Mouse (Mus musculus) hindbrain, embryonic 11.5 days (tissue): ENCODE measurements around the gene Prr36. TPM values are rescaled to one million over a fixed set of nuclear protein-coding genes. Genes with fewer than 3 reads are reported as not detected.
A peak's percentile ranks its signal among the peaks of the same experiment; 100 is the strongest.

ENCODE experiments used
- ATAC-seq: fragments of 200-750 bp; cut with Nextera tagmentation; 2 replicates; pipeline ENCODE4 v1.8.0; 2017; ENCODE audit warnings: mild to moderate bottlenecking, moderate TSS enrichment, moderate library complexity; ENCODE audit not compliant: low FRiP score
- DNase-seq: peaks from one replicate; pipeline ENCODE4 v3.0.0-alpha.2; 2015; ENCODE audit warnings: low spot score
- H3K27ac ChIP-seq: fragments of 300-500 bp; sonication (generic); 2 replicates; pipeline ENCODE4 v1.5.1; 2014; ENCODE audit warnings: mild to moderate bottlenecking, low read depth, low read length
- H3K27me3 ChIP-seq: fragments of 300-500 bp; sonication (generic); 2 replicates; pipeline ENCODE4 v1.6.1; 2014; ENCODE audit warnings: mild to moderate bottlenecking, low read length, moderate library complexity, mixed read lengths; ENCODE audit not compliant: control insufficient read depth, insufficient read depth
- H3K36me3 ChIP-seq: fragments of 300-500 bp; sonication (generic); 2 replicates; pipeline ENCODE4 v1.6.1; 2014; ENCODE audit warnings: mild to moderate bottlenecking, low read length, moderate library complexity, mixed read lengths; ENCODE audit not compliant: control insufficient read depth, insufficient read depth
- H3K4me1 ChIP-seq: fragments of 300-500 bp; sonication (generic); replicated peaks from 2 replicates; pipeline ENCODE4 v1.6.1; 2014; ENCODE audit warnings: low read length, mixed read lengths; ENCODE audit not compliant: control insufficient read depth, insufficient read depth
- H3K4me2 ChIP-seq: fragments of 300-500 bp; sonication (generic); replicated peaks from 2 replicates; pipeline ENCODE4 v1.6.1; 2014; ENCODE audit warnings: mild to moderate bottlenecking, low read depth, low read length
- H3K4me3 ChIP-seq: fragments of 300-500 bp; sonication (generic); 2 replicates; pipeline ENCODE4 v1.5.1; 2014; ENCODE audit warnings: low read depth, low read length
- H3K9ac ChIP-seq: fragments of 300-500 bp; sonication (generic); 2 replicates; pipeline ENCODE4 v1.6.1; 2014; ENCODE audit warnings: low read depth, low read length
- H3K9me3 ChIP-seq: fragments of 300-500 bp; sonication (generic); 2 replicates; pipeline ENCODE4 v1.6.1; 2016; ENCODE audit warnings: low read length; ENCODE audit not compliant: control insufficient read depth
- WGBS: fragments of 180-500 bp; shearing (Covaris S2); extraction: QIAGEN DNeasy Blood & Tissue Kit; methylation state at CpG from one replicate; pipeline ENCODE4 v1.1.7; 2014; 5-methylcytosine and 5-hydroxymethylcytosine counted together
- polyA plus RNA-seq: library from polyadenylated mRNA; unstranded; fragments of >200 nt; fragmentation: Nextera tagmentation; extraction: Ambion mirVana; gene quantifications from 2 replicates; pipeline ENCODE4 v1.2.1, GENCODE M21; 2014

Gene Prr36
- polyA plus RNA-seq, 1 experiment from 2014 or later, result 33.5 TPM

- Histone ChIP-seq H3K27me3 (no peaks in the 10 kb centered on the region), H3K4me2 (no peak overlapping the region), H3K4me3 (no peak overlapping the region), H3K9me3 (no peaks in the 10 kb centered on the region), H3K36me3 (no peaks in the 10 kb centered on the region), H3K4me1 (peaks cover 8% of the 10 kb centered on the region; the same call in 1 of the 2 replicates), H3K9ac (no peak overlapping the region), H3K27ac (peak overlapping the region; percentile 79)
- WGBS, result 44% methylated on average over 5 of the region's 5 CpGs
- DNase-seq (peak; percentile 32), ATAC-seq (peak; percentile 52)
Observed at GRCm38 (mm10) chr8:4192305-4192704, 25.0 kb downstream of the Prr36 start.

GRCm38 (mm10) chr8:4189031-4189722, 28.1 kb downstream of the Prr36 start:
- H3K4me1 ChIP-seq, result peaks cover 8% of the 10 kb centered on the region; the same call in 1 of the 2 replicates
- H3K4me2 ChIP-seq, result no peak overlapping the region
- H3K36me3 ChIP-seq, result no peaks in the 10 kb centered on the region
- DNase-seq (no peak), ATAC-seq (no peak)
- H3K9me3 ChIP-seq, result no peaks in the 10 kb centered on the region
- no peak overlapping the region for H3K4me3 ChIP-seq
- 25% methylated on average over 3 of the region's 3 CpGs for WGBS
- H3K27me3 ChIP-seq, result no peaks in the 10 kb centered on the region
- no peak overlapping the region for H3K9ac ChIP-seq
- H3K27ac ChIP-seq, result no peak overlapping the region

GRCm38 (mm10) chr8:4188605-4189004, 28.7 kb downstream of the Prr36 start:
- Histone ChIP-seq H3K4me3 (no peak overlapping the region), H3K4me2 (no peak overlapping the region), H3K9ac (no peak overlapping the region), H3K9me3 (no peaks in the 10 kb centered on the region), H3K27me3 (no peaks in the 10 kb centered on the region), H3K36me3 (no peaks in the 10 kb centered on the region), H3K27ac (no peak overlapping the region), H3K4me1 (peaks cover 7% of the 10 kb centered on the region; the same call in 1 of the 2 replicates)
- ATAC-seq, result no peak
- no peak for DNase-seq

GRCm38 (mm10) chr8:4186151-4186550, 31.1 kb downstream of the Prr36 start:
- H3K9ac ChIP-seq, result no peak overlapping the region
- 93% methylated on average over 2 of the region's 2 CpGs for WGBS
- no peaks in the 10 kb centered on the region for H3K36me3 ChIP-seq
- H3K9me3 ChIP-seq, result no peaks in the 10 kb centered on the region
- no peaks in the 10 kb centered on the region for H3K27me3 ChIP-seq
- ATAC-seq, result no peak
- no peak overlapping the region for H3K4me3 ChIP-seq
- H3K27ac ChIP-seq, result no peak overlapping the region
- no peak for DNase-seq
- no peak overlapping the region for H3K4me2 ChIP-seq
- H3K4me1 ChIP-seq, result no peaks in the 10 kb centered on the region

- no peak for ATAC-seq
- no peak for DNase-seq
- Histone ChIP-seq H3K9me3 (no peaks in the 10 kb centered on the region), H3K36me3 (no peaks in the 10 kb centered on the region), H3K4me1 (no peaks in the 10 kb centered on the region), H3K9ac (no peak overlapping the region), H3K27me3 (no peaks in the 10 kb centered on the region), H3K27ac (no peak overlapping the region), H3K4me2 (no peak overlapping the region), H3K4me3 (no peak overlapping the region)
- 88% methylated on average over 8 of the region's 8 CpGs for WGBS
Observed at GRCm38 (mm10) chr8:4183409-4183808, 33.9 kb downstream of the Prr36 start.

- Histone ChIP-seq H3K4me1 (no peaks in the 10 kb centered on the region), H3K4me3 (no peak overlapping the region), H3K9me3 (no peaks in the 10 kb centered on the region), H3K36me3 (no peaks in the 10 kb centered on the region), H3K27ac (no peak overlapping the region), H3K27me3 (no peaks in the 10 kb centered on the region), H3K9ac (no peak overlapping the region), H3K4me2 (no peak overlapping the region)
- ATAC-seq, result no peak
- WGBS, result 69% methylated on average over 2 of the region's 2 CpGs
- DNase-seq, result no peak
Observed at GRCm38 (mm10) chr8:4174018-4174417, 43.2 kb downstream of the Prr36 start.

GRCm38 (mm10) chr8:4172486-4172885, 44.8 kb downstream of the Prr36 start:
- Histone ChIP-seq H3K4me2 (no peak overlapping the region), H3K36me3 (no peaks in the 10 kb centered on the region), H3K9me3 (no peaks in the 10 kb centered on the region), H3K27ac (no peak overlapping the region), H3K27me3 (no peaks in the 10 kb centered on the region), H3K9ac (no peak overlapping the region), H3K4me3 (no peak overlapping the region), H3K4me1 (no peaks in the 10 kb centered on the region)
- no peak for DNase-seq
- no peak for ATAC-seq
- WGBS, result 73% methylated on average over 3 of the region's 3 CpGs

GRCm38 (mm10) chr8:4167918-4168317, 49.3 kb downstream of the Prr36 start:
- Histone ChIP-seq H3K27me3 (no peaks in the 10 kb centered on the region), H3K36me3 (no peaks in the 10 kb centered on the region), H3K9ac (no peak overlapping the region), H3K4me1 (no peaks in the 10 kb centered on the region), H3K4me2 (no peak overlapping the region), H3K4me3 (no peak overlapping the region), H3K9me3 (no peaks in the 10 kb centered on the region), H3K27ac (no peak overlapping the region)
- 88% methylated on average over 1 of the region's 1 CpGs for WGBS
- ATAC-seq (no peak), DNase-seq (no peak)

GRCm38 (mm10) chr8:4166881-4167525, 50.3 kb downstream of the Prr36 start:
- H3K9ac ChIP-seq, result peak overlapping the region; percentile 76
- H3K4me3 ChIP-seq, result peak overlapping the region; percentile 80
- H3K4me2 ChIP-seq, result peak overlapping the region; percentile 83
- H3K27me3 ChIP-seq, result no peaks in the 10 kb centered on the region
- H3K36me3 ChIP-seq, result no peaks in the 10 kb centered on the region
- 12% methylated on average over 9 of the region's 10 CpGs for WGBS
- no peaks in the 10 kb centered on the region for H3K9me3 ChIP-seq
- DNase-seq, result peak; percentile 36
- ATAC-seq, result no peak; the same call in 1 of the 2 replicates
- H3K4me1 ChIP-seq, result no peaks in the 10 kb centered on the region
- H3K27ac ChIP-seq, result peak overlapping the region; percentile 54; the same call in 1 of the 2 replicates
